13 mouse cellular contexts compared by ENCODE assay signal in the genomic region with DNA sequence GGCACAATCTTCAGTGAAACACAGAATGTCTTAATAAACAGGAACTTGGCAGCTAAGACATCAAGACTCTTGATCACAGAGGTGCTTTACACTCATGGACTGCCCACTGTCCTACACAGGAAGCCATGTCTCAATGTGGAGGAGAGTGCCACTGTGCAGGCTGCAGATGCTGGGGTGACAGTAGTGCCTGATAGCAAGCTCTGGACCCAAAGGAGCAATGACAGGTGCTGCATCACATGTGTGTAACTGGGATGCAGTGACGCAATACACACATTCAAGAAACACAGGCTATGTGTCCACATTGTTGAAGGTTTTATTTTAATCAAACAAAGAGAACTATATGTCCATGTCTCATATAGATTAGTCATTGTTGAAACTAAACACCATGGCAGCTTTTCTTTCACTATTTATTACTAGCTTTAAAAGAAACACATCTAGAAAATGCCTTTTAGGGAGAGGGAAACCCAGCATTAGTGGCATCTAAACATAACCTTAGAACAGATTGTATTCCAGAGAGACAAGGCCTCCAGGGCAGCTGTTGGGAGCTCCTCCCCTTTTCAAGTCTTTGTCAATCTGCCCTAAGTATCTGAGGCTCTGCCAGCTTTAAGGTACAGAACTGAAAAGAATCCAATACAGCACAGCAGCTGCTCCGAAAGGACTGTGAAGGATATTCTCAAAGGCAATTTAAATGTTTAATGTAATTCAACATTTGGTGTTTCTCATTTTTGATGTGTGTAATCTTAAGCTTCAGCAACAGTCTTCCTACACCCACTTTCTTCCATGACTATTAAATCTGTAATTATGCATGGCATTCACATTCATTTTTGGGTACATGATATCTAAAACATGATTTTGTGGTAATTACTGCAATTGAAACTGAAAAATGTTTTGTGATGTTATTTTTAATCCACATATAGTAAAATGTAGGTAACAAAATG.
DNase-seq lines count a peak whose midpoint lies in the region; ATAC-seq and TF ChIP-seq lines count a peak whose summit lies in the region.
"Had no signal": no experiment of that assay in that cellular context is flagged by ENCODE, and none has a peak within 500 bp of the region (broad histone marks: within the 10 kb centered on the region; RNA-seq: fewer than 3 reads in every experiment).

No protein-coding gene starts in this region.

- DNase-seq in lung, postnatal 36 days: peak; percentile 19
- DNase-seq in lung, adult 2 months: no peak
- peak; percentile 21 for DNase-seq in midbrain, postnatal 0 days (ENCODE audit: low spot score)
- no peak for DNase-seq in kidney, postnatal 25 days
- DNase-seq in liver, postnatal 0 days: no peak
- no peak for DNase-seq in gastrocnemius, postnatal 36 days
- DNase-seq: cerebellum, postnatal 25 days; gastrocnemius, postnatal 25 days; heart, postnatal 14 days; right cerebral cortex, postnatal 4 days had no signal

- no peak for TF ChIP-seq POLR2A in lung, adult 2 months (IDR thresholded peaks at IDR 0.05; ENCODE audit: borderline replicate concordance, extremely low read depth, low read depth, low read length)

- ATAC-seq in forebrain, embryonic 12.5 days (ENCODE audit: low FRiP score): peak; percentile 77; the same call in 1 of the 2 replicates
- peak; percentile 69 for ATAC-seq in hindbrain, embryonic 13.5 days (ENCODE audit: low FRiP score)
- ATAC-seq in midbrain, postnatal 0 days (ENCODE audit: low FRiP score): peak; percentile 55; the same call in 1 of the 2 replicates
- ATAC-seq in liver, postnatal 0 days: no peak

- TF ChIP-seq CTCF in lung, adult 2 months (IDR thresholded peaks at IDR 0.05; ENCODE audit: insufficient read depth, low read length): no peak
- TF ChIP-seq CTCF in midbrain, postnatal 0 days (IDR thresholded peaks at IDR 0.05): no peak
- no peak for TF ChIP-seq CTCF in liver, postnatal 0 days (IDR thresholded peaks at IDR 0.05; ENCODE audit: low read depth)

- H3K9ac ChIP-seq in forebrain, embryonic 12.5 days: no peak overlapping the region
- H3K9ac ChIP-seq in hindbrain, embryonic 13.5 days: no peak overlapping the region
- H3K9ac ChIP-seq in midbrain, postnatal 0 days (replicated peaks; ENCODE audit: low read length, poor library complexity, severe bottlenecking): no peak overlapping the region
- no peak overlapping the region for H3K9ac ChIP-seq in liver, postnatal 0 days (replicated peaks)
- H3K9ac ChIP-seq: lung, embryonic 15.5 days had no signal

- TF ChIP-seq EP300 in liver, postnatal 0 days (IDR thresholded peaks at IDR 0.05; ENCODE audit: low read depth): no peak

- 76% methylated on average over 2 of the region's 2 CpGs for WGBS in lung, adult 2 months
- WGBS in forebrain, embryonic 12.5 days: 52% methylated on average over 2 of the region's 2 CpGs
- 45% methylated on average over 2 of the region's 2 CpGs for WGBS in hindbrain, embryonic 13.5 days
- 35% methylated on average over 2 of the region's 2 CpGs for WGBS in midbrain, postnatal 0 days
- WGBS in liver, postnatal 0 days (ENCODE audit: insufficient replicate concordance): 89% methylated on average over 2 of the region's 2 CpGs

- intact Hi-C loops in gastrocnemius, postnatal 36 days (cut with DNase I): no loop called here

- H3K27ac ChIP-seq in forebrain, embryonic 12.5 days: no peak overlapping the region
- H3K27ac ChIP-seq in hindbrain, embryonic 13.5 days: peak overlapping the region; percentile 60; the same call in 1 of the 2 replicates
- H3K27ac ChIP-seq in midbrain, postnatal 0 days (ENCODE audit: low read depth, low read length): no peak overlapping the region
- no peak overlapping the region for H3K27ac ChIP-seq in liver, postnatal 0 days (ENCODE audit: low read depth)
- H3K27ac ChIP-seq: lung, embryonic 15.5 days had no signal

- no peaks in the 10 kb centered on the region for H3K27me3 ChIP-seq in forebrain, embryonic 12.5 days
- H3K27me3 ChIP-seq in hindbrain, embryonic 13.5 days: no peaks in the 10 kb centered on the region
- no peaks in the 10 kb centered on the region for H3K27me3 ChIP-seq in midbrain, postnatal 0 days (ENCODE audit: insufficient read depth, low read length)
- no peaks in the 10 kb centered on the region for H3K27me3 ChIP-seq in liver, postnatal 0 days (ENCODE audit: insufficient read depth, low read length)
- H3K27me3 ChIP-seq: lung, embryonic 15.5 days had no signal

- H3K4me2 ChIP-seq in forebrain, embryonic 12.5 days: no peak overlapping the region
- H3K4me2 ChIP-seq in hindbrain, embryonic 13.5 days: no peak overlapping the region
- H3K4me2 ChIP-seq in midbrain, postnatal 0 days (ENCODE audit: low read depth, low read length, poor library complexity, severe bottlenecking): no peak overlapping the region
- no peak overlapping the region for H3K4me2 ChIP-seq in liver, postnatal 0 days (ENCODE audit: low read depth, low read length)
- H3K4me2 ChIP-seq: lung, embryonic 15.5 days had no signal

- no peaks in the 10 kb centered on the region for H3K36me3 ChIP-seq in forebrain, embryonic 12.5 days (replicated peaks)
- H3K36me3 ChIP-seq in hindbrain, embryonic 13.5 days: no peaks in the 10 kb centered on the region
- no peaks in the 10 kb centered on the region for H3K36me3 ChIP-seq in midbrain, postnatal 0 days (ENCODE audit: insufficient read depth, low read length)
- H3K36me3 ChIP-seq in liver, postnatal 0 days (replicated peaks; ENCODE audit: insufficient read depth, low read length): no peaks in the 10 kb centered on the region
- H3K36me3 ChIP-seq: lung, embryonic 15.5 days had no signal

- H3K9me3 ChIP-seq in forebrain, embryonic 12.5 days: no peaks in the 10 kb centered on the region
- no peaks in the 10 kb centered on the region for H3K9me3 ChIP-seq in hindbrain, embryonic 13.5 days
- no peaks in the 10 kb centered on the region for H3K9me3 ChIP-seq in midbrain, postnatal 0 days (ENCODE audit: low read length)
- no peaks in the 10 kb centered on the region for H3K9me3 ChIP-seq in liver, postnatal 0 days (ENCODE audit: low read length)
- H3K9me3 ChIP-seq: lung, embryonic 15.5 days had no signal

- no peaks in the 10 kb centered on the region for H3K4me1 ChIP-seq in lung, adult 2 months (ENCODE audit: control insufficient read depth, insufficient read depth, low read length)
- peaks cover 10% of the 10 kb centered on the region; the same call in 1 of the 2 replicates for H3K4me1 ChIP-seq in forebrain, embryonic 12.5 days
- H3K4me1 ChIP-seq in hindbrain, embryonic 13.5 days (replicated peaks): peaks cover 5% of the 10 kb centered on the region; the same call in 1 of the 2 replicates
- no peaks in the 10 kb centered on the region for H3K4me1 ChIP-seq in midbrain, postnatal 0 days (ENCODE audit: insufficient read depth, low read length)
- H3K4me1 ChIP-seq in liver, postnatal 0 days (ENCODE audit: insufficient read depth): no peaks in the 10 kb centered on the region
- H3K4me1 ChIP-seq: lung, embryonic 15.5 days had no signal

- H3K4me3 ChIP-seq in lung, adult 2 months (replicated peaks; ENCODE audit: extremely low read depth, low read depth, low read length): no peak overlapping the region
- no peak overlapping the region for H3K4me3 ChIP-seq in forebrain, embryonic 12.5 days (replicated peaks)
- no peak overlapping the region for H3K4me3 ChIP-seq in hindbrain, embryonic 13.5 days
- no peak overlapping the region for H3K4me3 ChIP-seq in midbrain, postnatal 0 days (ENCODE audit: low read depth, low read length)
- no peak overlapping the region for H3K4me3 ChIP-seq in liver, postnatal 0 days (ENCODE audit: low read depth, low read length)
- H3K4me3 ChIP-seq: lung, embryonic 15.5 days had no signal

Comparison
In these comparisons a context has a peak if more than half of its experiments do, and no peak if none do; other contexts are left out.
1. DNase-seq: peak in lung, postnatal 36 days (single experiment) and midbrain, postnatal 0 days (single experiment); none in lung, adult 2 months (single experiment), kidney, postnatal 25 days (0 of 2), liver, postnatal 0 days (single experiment) and gastrocnemius, postnatal 36 days (0 of 2).